Mouse (Mus musculus): ENCODE results near the gene Ppfibp1. TPM values are rescaled to one million over a fixed set of nuclear protein-coding genes. Genes with fewer than 3 reads are reported as not detected.

The Ppfibp1 gene
- total RNA-seq, 2 experiments from 2014 or later, result 54.4 to 65.7 TPM

GRCm38 (mm10) chr6:146955896-146956295, 67.6 kb downstream of the Ppfibp1 start:
- DNase-seq (ENCODE audit: low spot score), result no peak

GRCm38 (mm10) chr6:146956961-146957360, 68.7 kb downstream of the Ppfibp1 start:
- DNase-seq (ENCODE audit: low spot score), result no peak

DNA sequence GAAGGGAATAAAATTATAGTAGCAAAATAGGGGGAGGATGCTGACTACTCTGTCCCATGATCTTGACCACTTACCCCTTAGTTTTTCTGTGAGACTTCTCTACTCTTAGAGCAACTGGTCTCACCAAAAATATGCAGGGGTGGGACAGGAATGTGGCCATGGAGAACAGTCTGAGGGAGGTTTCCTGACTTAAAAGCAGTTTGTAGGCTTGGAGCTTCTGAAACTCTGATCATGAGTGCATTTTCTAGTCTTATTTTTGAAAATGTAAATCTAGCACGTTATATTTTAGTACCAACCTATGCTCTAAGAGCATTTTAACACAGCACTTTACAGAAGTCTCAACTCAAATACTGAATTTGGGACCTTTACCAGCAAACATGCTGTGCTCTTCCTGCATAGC, 70.4 kb downstream of the Ppfibp1 start:
- DNase-seq (ENCODE audit: low spot score), result no peak

- DNase-seq (ENCODE audit: low spot score), result peak; percentile 21
Observed at GRCm38 (mm10) chr6:146959908-146960680, 71.8 kb downstream of the Ppfibp1 start.

- peak; percentile 37 for DNase-seq (ENCODE audit: low spot score)
Observed at GRCm38 (mm10) chr6:146960956-146961355, 72.7 kb downstream of the Ppfibp1 start.

- DNase-seq (ENCODE audit: low spot score), result no peak
Observed at GRCm38 (mm10) chr6:146961832-146962481, 73.7 kb downstream of the Ppfibp1 start.

DNA sequence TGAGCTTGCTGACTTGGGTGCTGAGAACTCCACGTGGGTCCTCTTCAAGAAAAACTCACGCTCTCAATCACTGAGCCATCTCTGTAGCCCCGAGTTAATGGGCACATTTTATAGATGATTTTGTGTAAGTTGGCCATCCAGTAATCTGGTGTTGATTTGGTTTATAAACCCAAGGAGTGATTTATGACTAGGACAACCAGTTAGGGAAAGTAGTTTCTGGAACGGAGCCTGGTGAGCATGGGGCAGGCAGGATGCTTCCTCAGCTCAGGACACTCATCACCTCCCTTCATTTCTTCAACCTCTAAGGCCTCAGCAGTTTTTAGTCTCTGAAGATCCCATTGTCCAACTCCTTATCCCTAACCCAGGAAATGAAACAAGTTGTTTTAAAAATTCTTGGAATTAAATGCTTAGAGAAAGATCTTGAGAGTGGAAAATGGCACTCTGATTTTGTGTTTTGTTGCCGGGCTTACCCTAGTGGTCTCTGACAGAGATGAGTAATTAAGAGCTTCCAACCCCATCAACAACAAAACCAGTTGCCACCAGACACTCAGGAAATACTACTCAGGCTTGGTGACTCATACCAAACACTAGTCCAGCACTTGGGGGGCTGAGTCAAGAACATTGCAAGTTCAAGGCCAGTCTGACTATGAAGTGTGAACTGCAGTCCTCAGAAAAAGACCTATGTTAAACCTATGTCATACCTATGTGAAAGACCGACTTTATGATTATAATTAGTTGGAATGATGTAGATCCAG, 75.3 kb downstream of the Ppfibp1 start:
- DNase-seq (ENCODE audit: low spot score), result no peak

GRCm38 (mm10) chr6:146965139-146965772, 77.0 kb downstream of the Ppfibp1 start:
- no peak for DNase-seq (ENCODE audit: low spot score)

DNA sequence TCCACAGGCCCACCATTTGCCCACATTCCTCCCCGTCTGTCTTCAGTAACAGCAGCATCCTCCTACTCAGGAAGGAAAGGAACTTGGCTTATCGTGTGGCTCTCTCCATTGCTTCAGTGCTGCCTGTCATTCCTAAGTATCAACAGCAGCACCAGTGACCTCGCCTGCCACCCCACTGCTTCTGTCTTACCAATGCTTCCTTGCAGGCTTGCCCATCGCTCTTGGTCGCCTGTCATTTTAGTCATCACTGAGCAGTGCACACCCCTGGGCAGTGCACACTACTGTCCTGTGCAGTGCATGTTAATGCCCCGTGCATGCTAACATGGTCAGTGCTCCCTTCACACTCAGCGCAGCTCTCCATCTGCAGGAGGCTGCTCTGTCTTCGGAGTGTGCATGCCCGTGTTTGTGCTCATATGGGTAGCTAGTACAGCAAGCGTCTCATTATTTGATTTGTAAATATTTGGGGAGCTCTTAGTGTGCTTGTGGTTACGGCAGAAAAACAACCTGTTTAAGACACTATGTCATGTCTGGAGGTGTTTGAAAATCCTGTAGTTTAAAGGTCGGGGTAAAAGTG, 78.2 kb downstream of the Ppfibp1 start:
- no peak for DNase-seq (ENCODE audit: low spot score)

DNA sequence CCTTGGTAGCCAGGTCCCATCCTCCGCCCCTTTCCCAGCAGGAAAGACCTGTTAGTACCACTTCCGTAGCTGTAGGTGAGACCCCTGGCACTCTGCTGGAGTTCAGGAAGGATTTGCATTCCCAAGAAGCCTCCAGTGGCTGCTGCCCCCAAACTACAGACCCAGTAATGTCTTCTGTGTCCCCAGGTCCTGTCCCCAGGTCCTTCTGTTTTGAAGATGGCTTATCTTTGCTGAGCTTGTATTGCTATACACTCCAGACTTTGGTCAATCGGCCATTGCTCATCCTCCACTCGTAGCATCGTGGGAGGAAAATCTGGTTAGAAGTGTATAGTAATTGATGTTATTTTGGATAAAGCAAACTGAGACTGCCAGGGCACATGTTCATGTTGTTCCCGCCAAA, 79.5 kb downstream of the Ppfibp1 start:
- no peak for DNase-seq (ENCODE audit: low spot score)

DNA sequence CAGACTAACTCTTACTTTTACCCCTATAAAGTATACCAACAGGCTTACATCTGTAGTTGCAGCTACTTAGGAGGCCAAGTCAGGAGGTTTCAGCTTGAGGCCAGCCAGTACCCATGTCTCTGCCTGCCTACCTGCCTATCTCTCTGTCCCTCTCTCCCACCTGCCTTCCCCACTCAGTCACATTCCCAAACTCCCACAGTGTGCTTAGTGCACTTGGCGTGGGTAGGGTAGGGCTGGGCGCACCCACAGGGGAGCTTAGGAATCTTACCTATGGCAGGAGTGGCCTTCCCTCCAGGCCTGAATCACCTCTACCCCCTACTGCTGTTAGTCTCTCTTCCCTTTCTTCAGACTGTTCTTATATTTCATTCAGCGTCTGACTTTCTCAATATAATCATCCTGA, 82.5 kb downstream of the Ppfibp1 start:
- DNase-seq (ENCODE audit: low spot score), result no peak

GRCm38 (mm10) chr6:146971366-146971765, 83.1 kb downstream of the Ppfibp1 start:
- no peak for DNase-seq (ENCODE audit: low spot score)

DNA sequence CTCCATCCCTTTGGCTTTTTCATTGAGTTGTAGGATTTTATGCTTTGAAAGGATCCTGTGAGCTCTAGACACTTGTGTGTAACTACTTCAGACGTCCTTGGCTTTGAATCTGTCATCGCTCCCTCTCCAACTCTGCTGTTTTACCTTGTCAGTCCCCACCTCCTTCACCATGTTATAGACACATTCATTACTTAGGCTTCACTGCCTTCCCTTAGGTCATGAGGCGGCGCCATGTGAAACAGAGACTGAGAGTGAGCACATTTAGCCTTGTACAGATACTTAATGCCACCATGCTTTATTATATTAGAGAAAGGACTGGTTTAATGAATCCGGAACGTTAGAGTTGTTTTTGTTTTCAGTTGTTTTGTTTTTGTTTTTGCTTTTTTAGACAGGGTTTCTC, 83.7 kb downstream of the Ppfibp1 start:
- DNase-seq (ENCODE audit: low spot score), result no peak

GRCm38 (mm10) chr6:146972740-146973139, 84.5 kb downstream of the Ppfibp1 start:
- no peak for DNase-seq (ENCODE audit: low spot score)

- no peak for DNase-seq (ENCODE audit: low spot score)
Observed at GRCm38 (mm10) chr6:146973406-146973805, 85.1 kb downstream of the Ppfibp1 start.

DNA sequence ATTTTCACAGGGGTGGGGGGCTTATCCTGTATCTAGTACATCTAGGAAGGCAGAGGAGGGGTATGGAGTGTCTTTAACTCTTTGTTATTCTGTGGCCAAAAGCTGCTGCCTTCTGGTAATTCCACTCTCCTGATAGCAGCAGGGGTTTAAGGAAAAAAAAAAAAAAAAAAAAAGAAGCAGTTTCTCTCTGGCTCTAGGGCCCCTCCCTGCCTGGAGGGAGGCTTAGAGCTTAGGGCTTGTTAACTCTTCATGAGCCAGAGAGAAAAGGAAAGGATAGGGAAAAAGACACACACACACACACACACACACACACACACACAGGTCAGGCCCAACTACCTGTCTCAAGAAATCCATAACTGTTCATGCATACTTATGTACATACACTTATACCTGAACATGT, 85.5 kb downstream of the Ppfibp1 start:
- DNase-seq (ENCODE audit: low spot score), result no peak

DNA sequence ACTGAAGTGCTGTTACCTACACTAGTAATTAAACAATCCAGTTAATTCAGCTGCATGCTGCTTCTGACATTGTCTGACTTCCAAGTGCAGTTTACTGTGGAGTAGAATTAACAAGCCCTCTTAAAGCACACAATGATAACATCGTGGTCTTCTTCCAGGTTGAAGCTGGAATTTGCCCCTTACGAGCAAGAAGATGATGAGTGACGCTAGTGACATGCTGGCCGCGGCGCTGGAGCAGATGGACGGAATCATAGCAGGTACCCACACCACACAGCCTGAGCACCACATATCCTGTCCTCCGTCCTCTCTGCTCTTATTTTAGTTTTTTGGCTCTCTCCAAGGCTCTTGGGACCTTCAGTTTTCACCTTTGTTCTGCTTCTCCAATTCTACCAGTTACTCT, 88.2 kb downstream of the Ppfibp1 start:
- DNase-seq (ENCODE audit: low spot score), result no peak

- peak; percentile 49 for DNase-seq (ENCODE audit: low spot score)
Observed at GRCm38 (mm10) chr6:146978691-146979114, 90.4 kb downstream of the Ppfibp1 start.

GRCm38 (mm10) chr6:146979115-146979744, 90.9 kb downstream of the Ppfibp1 start:
- DNase-seq (ENCODE audit: low spot score), result no peak

DNA sequence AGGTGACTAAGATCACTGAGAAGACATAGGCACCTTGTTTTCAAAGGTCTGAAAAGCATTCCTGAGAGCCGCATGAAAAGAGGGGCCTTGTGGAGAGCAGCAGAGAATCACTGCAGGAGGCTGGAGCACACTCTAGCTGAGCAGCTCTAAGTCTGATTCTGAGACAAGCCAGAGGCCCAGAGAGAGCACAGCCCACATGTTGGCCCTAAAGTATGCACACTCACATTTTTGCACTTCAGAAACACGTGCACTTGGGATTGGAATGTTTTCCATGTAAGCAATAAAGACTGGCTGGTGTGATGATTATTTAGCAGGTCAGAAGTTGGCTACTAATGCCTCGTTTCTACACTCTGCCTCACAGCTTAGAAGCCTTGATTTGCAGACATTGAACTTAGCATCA, 91.7 kb downstream of the Ppfibp1 start:
- no peak for DNase-seq (ENCODE audit: low spot score)

GRCm38 (mm10) chr6:146981249-146981835, 93.1 kb downstream of the Ppfibp1 start:
- no peak for DNase-seq (ENCODE audit: low spot score)
